Mouse (Mus musculus) limb, embryonic 14.5 days (tissue): Measurements from ENCODE around the gene Slc4a5. TPM values are rescaled to one million over a fixed set of nuclear protein-coding genes. Genes with fewer than 3 reads are reported as not detected.

Experiments
- ATAC-seq: fragments of 200-750 bp; cut with Nextera tagmentation; 2 replicates; pipeline ENCODE4 v1.8.0; 2017; ENCODE audit warnings: low read depth, moderate number of reproducible peaks, moderate TSS enrichment; ENCODE audit not compliant: low FRiP score
- DNase-seq: peaks from one replicate; pipeline ENCODE4 v3.0.0-alpha.2; 2015; ENCODE audit warnings: low spot score
- H3K27ac ChIP-seq: fragments of 300-500 bp; sonication (generic); replicated peaks from 2 replicates; pipeline ENCODE4 v1.5.1; 2014; ENCODE audit warnings: low read depth, mild to moderate bottlenecking, low read length, moderate library complexity, mixed read lengths
- H3K27me3 ChIP-seq: fragments of 300-500 bp; sonication (generic); 2 replicates; pipeline ENCODE4 v1.6.1; 2014; ENCODE audit warnings: low read length, mixed read lengths; ENCODE audit not compliant: control insufficient read depth, insufficient read depth
- H3K36me3 ChIP-seq: fragments of 300-500 bp; sonication (generic); 2 replicates; pipeline ENCODE4 v1.6.1; 2014; ENCODE audit warnings: mild to moderate bottlenecking, low read length, moderate library complexity, mixed read lengths; ENCODE audit not compliant: control insufficient read depth, insufficient read depth
- H3K4me1 ChIP-seq: fragments of 300-500 bp; sonication (generic); 2 replicates; pipeline ENCODE4 v1.6.1; 2014; ENCODE audit warnings: antibody characterized with exemption, low read length, mixed read lengths; ENCODE audit not compliant: control insufficient read depth, insufficient read depth
- H3K4me2 ChIP-seq: fragments of 300-500 bp; sonication (generic); replicated peaks from 2 replicates; pipeline ENCODE4 v1.6.1; 2014; ENCODE audit warnings: low read depth, mild to moderate bottlenecking, low read length, moderate library complexity; ENCODE audit not compliant: severe bottlenecking
- H3K4me3 ChIP-seq: fragments of 300-500 bp; sonication (generic); replicated peaks from 2 replicates; pipeline ENCODE4 v1.5.1; 2014; ENCODE audit warnings: low read length
- H3K9ac ChIP-seq: fragments of 300-500 bp; sonication (generic); 2 replicates; pipeline ENCODE4 v1.6.1; 2014; ENCODE audit warnings: mild to moderate bottlenecking, low read depth, low read length, moderate library complexity; ENCODE audit not compliant: severe bottlenecking
- H3K9me3 ChIP-seq: fragments of 300-500 bp; sonication (generic); 2 replicates; pipeline ENCODE4 v1.6.1; 2016; ENCODE audit warnings: low read length; ENCODE audit not compliant: control insufficient read depth
- POLR2A ChIP-seq: fragments of 200-500 bp; IDR thresholded peaks from 2 replicates; pipeline ENCODE4 v1.8.0; 2012; ENCODE audit warnings: inconsistent platforms, mild to moderate bottlenecking, moderate library complexity, borderline replicate concordance; ENCODE audit not compliant: insufficient read depth, insufficient read length; ENCODE audit errors: extremely low read depth
- WGBS: fragments of 180-500 bp; shearing (Covaris S2); extraction: QIAGEN DNeasy Blood & Tissue Kit; methylation state at CpG from one replicate; pipeline ENCODE4 v1.1.7; 2014; 5-methylcytosine and 5-hydroxymethylcytosine counted together
- polyA plus RNA-seq, 2 experiments: library from polyadenylated mRNA; depleted of rRNA in 1 of 2; stranded (reverse) in 1 of 2; unstranded in 1 of 2; fragments of >200 nt; fragmentation: Nextera tagmentation in 1 of 2; extraction: Ambion mirVana in 1 of 2; gene quantifications; 2 replicates each; pipeline versions ENCODE4 v1.2.1 to v1.2.3; 2012 to 2014

The Slc4a5 gene
- polyA plus RNA-seq, 2 experiments: 0.13 to 0.25 TPM

DNA sequence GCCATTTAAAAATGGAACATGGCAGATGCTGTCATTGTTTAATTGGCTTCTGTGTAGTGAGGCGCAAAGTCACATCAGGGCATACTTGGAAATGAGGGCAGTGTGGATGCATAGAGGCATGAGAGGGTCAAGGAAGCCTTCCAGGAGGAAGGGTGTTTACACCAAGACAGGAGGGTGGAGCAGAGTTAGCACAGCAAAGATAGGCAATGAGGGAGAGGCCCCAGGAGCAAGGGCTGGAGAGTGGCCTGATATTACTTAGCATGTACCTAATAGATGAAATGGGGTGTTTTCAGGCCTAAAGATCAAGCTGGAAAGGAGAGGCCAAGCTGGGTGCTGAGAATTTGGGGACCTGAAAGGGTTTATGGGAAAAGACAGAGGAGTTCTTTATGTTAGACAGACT, 26.4 kb downstream of the Slc4a5 start:
- no peak for ATAC-seq
- Histone ChIP-seq H3K9ac (no peak overlapping the region), H3K4me1 (peaks cover 13% of the 10 kb centered on the region), H3K4me3 (no peak overlapping the region), H3K27ac (no peak overlapping the region), H3K9me3 (no peaks in the 10 kb centered on the region), H3K27me3 (no peaks in the 10 kb centered on the region), H3K4me2 (no peak overlapping the region), H3K36me3 (no peaks in the 10 kb centered on the region)
- DNase-seq: no peak
- 94% methylated on average over 1 of the region's 1 CpGs for WGBS
- TF ChIP-seq POLR2A: no peak

DNA sequence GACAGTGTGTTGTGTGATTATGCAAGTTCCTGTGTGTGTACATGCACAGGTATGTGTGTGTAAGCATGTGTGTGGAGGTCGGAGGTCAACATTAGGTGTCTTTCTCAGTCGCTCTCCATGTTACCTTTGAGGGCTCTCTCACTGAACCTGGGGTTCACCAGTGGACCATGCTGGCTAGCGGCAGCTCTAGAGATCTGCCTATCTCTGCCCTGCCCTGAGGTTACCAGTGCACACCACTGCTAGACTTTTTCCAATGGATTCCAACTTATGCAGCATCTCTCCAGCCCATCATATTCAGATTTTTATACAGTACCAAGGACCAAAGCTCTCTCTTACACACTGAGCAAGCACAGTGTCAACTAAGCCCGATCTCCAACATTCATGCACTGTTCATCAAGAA, 27.1 kb downstream of the Slc4a5 start:
- H3K4me1 ChIP-seq: peaks cover 13% of the 10 kb centered on the region
- WGBS: 90% methylated on average over 4 of the region's 4 CpGs

DNA sequence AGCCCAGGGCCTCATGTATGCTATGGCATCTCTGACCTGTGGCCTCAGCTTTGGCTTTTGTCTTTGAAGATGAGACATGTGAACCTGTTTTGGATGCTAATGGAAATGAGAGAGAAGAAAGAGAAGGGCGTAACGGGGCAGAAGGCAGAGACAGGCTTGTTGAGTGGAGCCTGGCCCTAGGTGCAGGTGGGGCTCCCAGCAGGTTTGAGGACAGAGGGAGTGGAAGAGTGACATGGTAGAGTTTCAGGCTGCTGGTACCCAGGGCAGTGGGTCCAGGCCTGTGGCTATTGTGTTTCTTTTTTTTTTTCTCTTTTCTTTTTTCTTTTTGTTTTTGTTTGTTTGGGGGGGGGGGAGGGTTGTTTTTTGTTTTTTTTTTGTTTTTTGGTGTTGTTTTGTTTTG, 27.5 kb downstream of the Slc4a5 start:
- no peak overlapping the region for H3K27ac ChIP-seq
- TF ChIP-seq POLR2A: no peak
- no peaks in the 10 kb centered on the region for H3K36me3 ChIP-seq
- peaks cover 13% of the 10 kb centered on the region for H3K4me1 ChIP-seq
- no peaks in the 10 kb centered on the region for H3K9me3 ChIP-seq
- no peaks in the 10 kb centered on the region for H3K27me3 ChIP-seq
- DNase-seq: no peak
- 94% methylated on average over 2 of the region's 2 CpGs for WGBS
- no peak overlapping the region for H3K4me3 ChIP-seq
- no peak overlapping the region for H3K9ac ChIP-seq
- no peak overlapping the region for H3K4me2 ChIP-seq
- ATAC-seq: no peak

More for the DNA sequence above, 27.1 kb downstream of the Slc4a5 start:
- H3K9ac ChIP-seq: no peak overlapping the region
- no peak overlapping the region for H3K4me2 ChIP-seq
- H3K9me3 ChIP-seq: no peaks in the 10 kb centered on the region
- ATAC-seq: no peak
- H3K27me3 ChIP-seq: no peaks in the 10 kb centered on the region
- no peak for TF ChIP-seq POLR2A
- H3K4me3 ChIP-seq: no peak overlapping the region
- no peaks in the 10 kb centered on the region for H3K36me3 ChIP-seq
- DNase-seq: no peak
- H3K27ac ChIP-seq: no peak overlapping the region

DNA sequence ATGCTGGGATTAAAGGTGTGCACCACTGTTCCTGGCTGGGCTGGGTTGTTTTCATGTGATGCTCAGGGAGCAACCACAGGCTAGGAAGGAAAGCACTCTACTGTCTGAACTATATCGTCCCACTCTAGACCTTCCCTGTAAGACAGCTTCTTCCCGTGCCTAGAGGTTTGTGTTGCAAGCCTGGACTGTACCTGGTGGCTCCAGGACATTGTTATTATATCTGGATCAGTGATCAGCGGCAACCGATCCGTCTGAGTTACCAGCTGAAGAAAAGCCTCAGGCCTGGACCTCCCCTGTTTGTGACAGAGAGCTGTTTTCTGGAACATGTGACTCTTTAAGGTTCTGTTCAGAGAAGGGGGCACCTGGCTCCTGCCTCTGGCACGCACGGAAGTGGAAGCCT, 34.6 kb downstream of the Slc4a5 start:
- no peak overlapping the region for H3K27ac ChIP-seq
- WGBS: 53% methylated on average over 7 of the region's 7 CpGs

DNA sequence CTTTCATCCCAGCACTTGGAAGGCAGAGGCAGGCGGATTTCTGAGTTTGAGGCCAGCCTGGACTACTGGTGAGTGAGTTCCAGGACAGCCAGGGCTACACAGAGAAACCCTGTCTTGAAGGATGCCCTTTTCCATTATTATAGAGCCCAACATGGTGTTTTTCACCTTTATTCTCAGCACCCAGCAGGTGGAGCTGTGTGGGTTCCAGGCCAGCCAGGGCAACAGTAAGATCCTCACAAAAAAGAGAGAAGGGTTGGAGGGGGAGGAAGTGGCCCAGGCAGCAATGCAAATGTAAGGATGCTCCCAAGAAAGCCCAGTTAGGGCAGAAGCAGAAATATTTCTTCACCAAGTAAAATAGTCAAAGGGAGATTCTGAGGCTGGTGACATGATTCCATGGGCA, 44.9 kb downstream of the Slc4a5 start:
- WGBS: 80% methylated on average over 1 of the region's 1 CpGs

More for the DNA sequence above, 34.6 kb downstream of the Slc4a5 start:
- Histone ChIP-seq H3K9me3 (no peaks in the 10 kb centered on the region), H3K4me1 (no peaks in the 10 kb centered on the region), H3K4me2 (no peak overlapping the region), H3K27me3 (no peaks in the 10 kb centered on the region), H3K4me3 (no peak overlapping the region), H3K9ac (no peak overlapping the region), H3K36me3 (no peaks in the 10 kb centered on the region)
- DNase-seq: no peak
- ATAC-seq: no peak
- no peak for TF ChIP-seq POLR2A

DNA sequence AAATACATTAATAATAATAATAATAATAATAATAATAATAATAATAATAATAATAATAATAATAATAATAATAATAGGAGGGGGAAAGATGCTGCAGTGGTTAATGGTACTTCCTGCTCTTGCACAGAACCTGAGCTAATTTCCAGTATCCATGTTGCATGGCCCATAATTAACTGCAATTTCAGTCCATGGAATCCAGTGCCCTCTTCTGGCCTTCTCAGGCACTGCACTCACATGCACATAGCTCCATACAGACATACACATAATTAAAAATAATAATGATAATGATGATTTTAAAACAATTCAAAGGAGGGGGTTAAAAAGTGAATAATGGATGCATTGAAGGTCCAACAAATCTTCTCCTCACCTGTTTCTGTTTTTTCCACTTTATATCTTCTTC, 45.6 kb downstream of the Slc4a5 start:
- no peaks in the 10 kb centered on the region for H3K27me3 ChIP-seq
- no peak for TF ChIP-seq POLR2A
- no peak overlapping the region for H3K4me3 ChIP-seq
- H3K27ac ChIP-seq: no peak overlapping the region
- ATAC-seq: no peak
- H3K4me2 ChIP-seq: no peak overlapping the region
- no peak overlapping the region for H3K9ac ChIP-seq
- no peaks in the 10 kb centered on the region for H3K9me3 ChIP-seq
- peaks cover 4% of the 10 kb centered on the region for H3K4me1 ChIP-seq
- H3K36me3 ChIP-seq: no peaks in the 10 kb centered on the region
- DNase-seq: no peak

More for the DNA sequence above, 44.9 kb downstream of the Slc4a5 start:
- H3K27me3 ChIP-seq: no peaks in the 10 kb centered on the region
- DNase-seq (no peak), ATAC-seq (no peak)
- H3K4me3 ChIP-seq: no peak overlapping the region
- peaks cover 4% of the 10 kb centered on the region for H3K4me1 ChIP-seq
- no peak overlapping the region for H3K9ac ChIP-seq
- TF ChIP-seq POLR2A: no peak
- H3K27ac ChIP-seq: no peak overlapping the region
- no peaks in the 10 kb centered on the region for H3K9me3 ChIP-seq
- no peak overlapping the region for H3K4me2 ChIP-seq
- no peaks in the 10 kb centered on the region for H3K36me3 ChIP-seq
